Mouse (Mus musculus): Measurements from ENCODE around the gene Tmem53. TPM values are rescaled to one million over a fixed set of nuclear protein-coding genes. Genes with fewer than 3 reads are reported as not detected.

Tmem53 gene
- polyA plus RNA-seq, 1 experiment from 2014 or later, result 11.6 TPM

GRCm38 (mm10) chr4:117303581-117304238 is 52.0 kb downstream of the Tmem53 start:
- WGBS, result 14% methylated on average over 30 of the region's 30 CpGs
- no peaks in the 10 kb centered on the region for H3K9me3 ChIP-seq (ENCODE audit: control insufficient read depth, low read length)
- H3K27me3 ChIP-seq (ENCODE audit: control insufficient read depth, insufficient read depth, low read length), result peaks cover 51% of the 10 kb centered on the region
- DNase-seq (ENCODE audit: low spot score) (no peak), ATAC-seq (ENCODE audit: low FRiP score) (no peak)
- no peaks in the 10 kb centered on the region for H3K36me3 ChIP-seq (replicated peaks; ENCODE audit: control insufficient read depth, insufficient read depth)
- H3K4me1 ChIP-seq (replicated peaks; ENCODE audit: control insufficient read depth, insufficient read depth, low read length), result peaks cover 23% of the 10 kb centered on the region
- H3K4me2 ChIP-seq (replicated peaks), result peak overlapping the region; percentile 66
- H3K9ac ChIP-seq, result peak overlapping the region; percentile 52
- no peak overlapping the region for H3K27ac ChIP-seq
- peak overlapping the region; percentile 33 for H3K4me3 ChIP-seq (replicated peaks; ENCODE audit: low read length)

GRCm38 (mm10) chr4:117304239-117305025 is 52.7 kb downstream of the Tmem53 start:
- Histone ChIP-seq H3K4me3 (replicated peaks; ENCODE audit: low read length) (peak overlapping the region; percentile 33), H3K27me3 (ENCODE audit: control insufficient read depth, insufficient read depth, low read length) (peaks cover 51% of the 10 kb centered on the region), H3K9me3 (ENCODE audit: control insufficient read depth, low read length) (no peaks in the 10 kb centered on the region), H3K27ac (no peak overlapping the region), H3K4me1 (replicated peaks; ENCODE audit: control insufficient read depth, insufficient read depth, low read length) (peaks cover 23% of the 10 kb centered on the region), H3K36me3 (replicated peaks; ENCODE audit: control insufficient read depth, insufficient read depth) (no peaks in the 10 kb centered on the region), H3K4me2 (replicated peaks) (peak overlapping the region; percentile 66), H3K9ac (peak overlapping the region; percentile 52)
- ATAC-seq (ENCODE audit: low FRiP score) (no peak), DNase-seq (ENCODE audit: low spot score) (no peak)
- 6% methylated on average over 53 of the region's 54 CpGs for WGBS

- Histone ChIP-seq H3K9ac (no peak overlapping the region), H3K4me2 (replicated peaks) (no peak overlapping the region), H3K27ac (no peak overlapping the region), H3K27me3 (ENCODE audit: control insufficient read depth, insufficient read depth, low read length) (peaks cover 53% of the 10 kb centered on the region), H3K36me3 (replicated peaks; ENCODE audit: control insufficient read depth, insufficient read depth) (no peaks in the 10 kb centered on the region), H3K9me3 (ENCODE audit: control insufficient read depth, low read length) (no peaks in the 10 kb centered on the region), H3K4me3 (replicated peaks; ENCODE audit: low read length) (no peak overlapping the region), H3K4me1 (replicated peaks; ENCODE audit: control insufficient read depth, insufficient read depth, low read length) (peaks cover 23% of the 10 kb centered on the region)
- ATAC-seq (ENCODE audit: low FRiP score) (no peak), DNase-seq (ENCODE audit: low spot score) (no peak)
- WGBS, result 75% methylated on average over 6 of the region's 7 CpGs
Observed at GRCm38 (mm10) chr4:117305461-117305860, 53.7 kb downstream of the Tmem53 start.

GRCm38 (mm10) chr4:117307270-117307669 is 55.5 kb downstream of the Tmem53 start:
- Histone ChIP-seq H3K9ac (no peak overlapping the region), H3K36me3 (replicated peaks; ENCODE audit: control insufficient read depth, insufficient read depth) (no peaks in the 10 kb centered on the region), H3K9me3 (ENCODE audit: control insufficient read depth, low read length) (no peaks in the 10 kb centered on the region), H3K4me1 (replicated peaks; ENCODE audit: control insufficient read depth, insufficient read depth, low read length) (peaks cover 28% of the 10 kb centered on the region), H3K4me3 (replicated peaks; ENCODE audit: low read length) (no peak overlapping the region), H3K27ac (no peak overlapping the region), H3K4me2 (replicated peaks) (no peak overlapping the region), H3K27me3 (ENCODE audit: control insufficient read depth, insufficient read depth, low read length) (peaks cover 58% of the 10 kb centered on the region)
- 60% methylated on average over 6 of the region's 6 CpGs for WGBS
- ATAC-seq (ENCODE audit: low FRiP score) (no peak), DNase-seq (ENCODE audit: low spot score) (no peak)

GRCm38 (mm10) chr4:117309427-117309826 is 57.7 kb downstream of the Tmem53 start:
- Histone ChIP-seq H3K27me3 (ENCODE audit: control insufficient read depth, insufficient read depth, low read length) (peaks cover 56% of the 10 kb centered on the region), H3K4me2 (replicated peaks) (no peak overlapping the region), H3K36me3 (replicated peaks; ENCODE audit: control insufficient read depth, insufficient read depth) (no peaks in the 10 kb centered on the region), H3K4me1 (replicated peaks; ENCODE audit: control insufficient read depth, insufficient read depth, low read length) (peaks cover 29% of the 10 kb centered on the region), H3K9me3 (ENCODE audit: control insufficient read depth, low read length) (no peaks in the 10 kb centered on the region), H3K4me3 (replicated peaks; ENCODE audit: low read length) (no peak overlapping the region), H3K9ac (no peak overlapping the region), H3K27ac (no peak overlapping the region)
- 93% methylated on average over 1 of the region's 1 CpGs for WGBS
- no peak for ATAC-seq (ENCODE audit: low FRiP score)
- DNase-seq (ENCODE audit: low spot score), result no peak

GRCm38 (mm10) chr4:117311891-117312290 is 60.1 kb downstream of the Tmem53 start:
- H3K27ac ChIP-seq, result no peak overlapping the region
- ATAC-seq (ENCODE audit: low FRiP score) (no peak), DNase-seq (ENCODE audit: low spot score) (no peak)
- H3K4me3 ChIP-seq (replicated peaks; ENCODE audit: low read length), result no peak overlapping the region
- peaks cover 40% of the 10 kb centered on the region for H3K27me3 ChIP-seq (ENCODE audit: control insufficient read depth, insufficient read depth, low read length)
- H3K4me1 ChIP-seq (replicated peaks; ENCODE audit: control insufficient read depth, insufficient read depth, low read length), result peaks cover 41% of the 10 kb centered on the region
- no peaks in the 10 kb centered on the region for H3K36me3 ChIP-seq (replicated peaks; ENCODE audit: control insufficient read depth, insufficient read depth)
- no peaks in the 10 kb centered on the region for H3K9me3 ChIP-seq (ENCODE audit: control insufficient read depth, low read length)
- H3K4me2 ChIP-seq (replicated peaks), result no peak overlapping the region
- no peak overlapping the region for H3K9ac ChIP-seq
- WGBS, result 38% methylated on average over 5 of the region's 5 CpGs

- 3% methylated on average over 26 of the region's 26 CpGs for WGBS
- Histone ChIP-seq H3K4me1 (replicated peaks; ENCODE audit: control insufficient read depth, insufficient read depth, low read length) (peaks cover 41% of the 10 kb centered on the region), H3K9me3 (ENCODE audit: control insufficient read depth, low read length) (no peaks in the 10 kb centered on the region), H3K4me2 (replicated peaks) (no peak overlapping the region; the same call in 1 of the 2 replicates), H3K27me3 (ENCODE audit: control insufficient read depth, insufficient read depth, low read length) (peaks cover 40% of the 10 kb centered on the region), H3K4me3 (replicated peaks; ENCODE audit: low read length) (no peak overlapping the region), H3K9ac (no peak overlapping the region), H3K27ac (no peak overlapping the region), H3K36me3 (replicated peaks; ENCODE audit: control insufficient read depth, insufficient read depth) (no peaks in the 10 kb centered on the region)
- ATAC-seq (ENCODE audit: low FRiP score) (no peak), DNase-seq (ENCODE audit: low spot score) (no peak)
Observed at GRCm38 (mm10) chr4:117312416-117313084, 60.8 kb downstream of the Tmem53 start.

- no peak overlapping the region for H3K9ac ChIP-seq
- no peak overlapping the region for H3K27ac ChIP-seq
- peaks cover 45% of the 10 kb centered on the region for H3K4me1 ChIP-seq (replicated peaks; ENCODE audit: control insufficient read depth, insufficient read depth, low read length)
- H3K4me2 ChIP-seq (replicated peaks), result no peak overlapping the region
- DNase-seq (ENCODE audit: low spot score), result no peak
- ATAC-seq (ENCODE audit: low FRiP score), result no peak
- H3K36me3 ChIP-seq (replicated peaks; ENCODE audit: control insufficient read depth, insufficient read depth), result no peaks in the 10 kb centered on the region
- no peak overlapping the region for H3K4me3 ChIP-seq (replicated peaks; ENCODE audit: low read length)
- 2% methylated on average over 4 of the region's 4 CpGs for WGBS
- H3K27me3 ChIP-seq (ENCODE audit: control insufficient read depth, insufficient read depth, low read length), result peaks cover 40% of the 10 kb centered on the region
- no peaks in the 10 kb centered on the region for H3K9me3 ChIP-seq (ENCODE audit: control insufficient read depth, low read length)
Observed at GRCm38 (mm10) chr4:117313085-117313424, 61.3 kb downstream of the Tmem53 start.

- Histone ChIP-seq H3K27me3 (ENCODE audit: control insufficient read depth, insufficient read depth, low read length) (peaks cover 44% of the 10 kb centered on the region), H3K4me3 (replicated peaks; ENCODE audit: low read length) (no peak overlapping the region), H3K27ac (no peak overlapping the region), H3K36me3 (replicated peaks; ENCODE audit: control insufficient read depth, insufficient read depth) (no peaks in the 10 kb centered on the region), H3K4me2 (replicated peaks) (no peak overlapping the region), H3K4me1 (replicated peaks; ENCODE audit: control insufficient read depth, insufficient read depth, low read length) (peaks cover 49% of the 10 kb centered on the region), H3K9ac (no peak overlapping the region), H3K9me3 (ENCODE audit: control insufficient read depth, low read length) (no peaks in the 10 kb centered on the region)
- DNase-seq (ENCODE audit: low spot score) (no peak), ATAC-seq (ENCODE audit: low FRiP score) (no peak)
- 48% methylated on average over 16 of the region's 16 CpGs for WGBS
Observed at GRCm38 (mm10) chr4:117314849-117315500, 63.2 kb downstream of the Tmem53 start.

Data from hindbrain, embryonic 14.5 days (tissue).